Mouse (Mus musculus) ES-E14 (cell line): Measurements from ENCODE around the gene Lipc.

ENCODE experiments used
- CHD2 ChIP-seq: IDR thresholded peaks from 2 replicates; pipeline ENCODE4 v1.6.1; 2014; ENCODE audit warnings: mild to moderate bottlenecking, low read depth, low read length, inconsistent platforms
- HCFC1 ChIP-seq: IDR thresholded peaks from 2 replicates; pipeline ENCODE4 v1.6.1; 2012; ENCODE audit warnings: low read length, inconsistent platforms, borderline replicate concordance; ENCODE audit not compliant: insufficient read depth
- MAFK ChIP-seq: IDR thresholded peaks from 2 replicates; pipeline ENCODE4 v1.6.1; 2014; ENCODE audit warnings: mild to moderate bottlenecking, low read depth, low read length, inconsistent platforms; ENCODE audit not compliant: insufficient read depth
- ZNF384 ChIP-seq: IDR thresholded peaks from 2 replicates; pipeline ENCODE4 v1.6.1; 2012; ENCODE audit warnings: low read depth, low read length, inconsistent platforms

DNA sequence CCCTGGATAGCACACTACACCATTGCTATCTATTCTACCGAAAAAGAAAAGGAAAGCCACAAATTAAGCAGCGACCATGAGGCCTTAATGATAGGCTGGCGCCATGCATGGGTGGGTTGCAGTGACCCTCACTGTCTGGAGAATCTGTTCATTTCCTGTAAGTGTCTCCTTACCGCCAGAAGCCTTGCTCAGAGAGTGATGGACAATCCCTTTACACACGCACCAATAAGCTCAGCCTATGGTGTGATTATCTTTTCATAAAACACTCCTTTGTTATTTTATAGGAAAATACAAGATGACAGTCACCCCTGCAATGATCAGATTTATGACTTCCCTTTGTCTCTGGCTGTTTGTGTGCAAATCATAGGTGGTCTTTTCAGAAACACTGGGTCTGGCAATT is 92.8 kb downstream of the Lipc start:
- TF ChIP-seq CHD2, result no peak
- no peak for TF ChIP-seq MAFK
- TF ChIP-seq HCFC1, result no peak
- TF ChIP-seq ZNF384, result no peak
